Mouse (Mus musculus) lung, postnatal 25 days (tissue): ENCODE measurements around the gene Mas1.
A peak's percentile ranks its signal among the peaks of the same experiment; 100 is the strongest.
"Not testable (repeated sequence)": the region's sequence is repeated elsewhere in the genome, so short reads cannot be mapped to it uniquely, and the experiment has no call there.

Source experiments
- DNase-seq: peaks from one replicate; pipeline ENCODE4 v3.0.0; 2022; ENCODE audit warnings: low spot score

Mas1 gene

GRCm38 (mm10) chr17:12868043-12868442 is at the start of gene Mas1:
Mas1 (minus strand) TSS chr17:12868143.
- DNase-seq: no peak

- peak; percentile 26 for DNase-seq
Observed at GRCm38 (mm10) chr17:12916588-12917380, 48.8 kb upstream of the Mas1 start.

- DNase-seq: peak; percentile 100
Observed at GRCm38 (mm10) chr17:12915881-12916583, 48.1 kb upstream of the Mas1 start, which contains the start of gene Mrpl18. Mrpl18 (minus strand) TSS chr17:12916345.

- DNase-seq: no peak
Observed at GRCm38 (mm10) chr17:12915488-12915880, 47.5 kb upstream of the Mas1 start, which contains the start of gene Tcp1. Tcp1 (plus strand) TSS chr17:12915701.

- no peak for DNase-seq
Observed at GRCm38 (mm10) chr17:12910391-12910790, 42.4 kb upstream of the Mas1 start.

- DNase-seq: no peak
Observed at GRCm38 (mm10) chr17:12909361-12910280, 41.7 kb upstream of the Mas1 start, which contains the start of gene Pnldc1. Pnldc1 (minus strand) TSS chr17:12910230.

GRCm38 (mm10) chr17:12906436-12906835 is 38.5 kb upstream of the Mas1 start:
- DNase-seq: no peak

- DNase-seq: no peak
Observed at GRCm38 (mm10) chr17:12905810-12906209, 37.9 kb upstream of the Mas1 start.

- DNase-seq: no peak
Observed at GRCm38 (mm10) chr17:12904349-12904748, 36.4 kb upstream of the Mas1 start.

GRCm38 (mm10) chr17:12903372-12904333 is 35.7 kb upstream of the Mas1 start:
- peak; percentile 54 for DNase-seq

GRCm38 (mm10) chr17:12902291-12902690 is 34.3 kb upstream of the Mas1 start:
- DNase-seq: no peak

GRCm38 (mm10) chr17:12898607-12899006 is 30.7 kb upstream of the Mas1 start:
- DNase-seq: not testable (repeated sequence)

- no peak for DNase-seq
Observed at GRCm38 (mm10) chr17:12897674-12898073, 29.7 kb upstream of the Mas1 start.

GRCm38 (mm10) chr17:12892033-12892432 is 24.1 kb upstream of the Mas1 start:
- DNase-seq: no peak

- DNase-seq: no peak
Observed at GRCm38 (mm10) chr17:12891054-12891453, 23.1 kb upstream of the Mas1 start.

GRCm38 (mm10) chr17:12887021-12887775 is 19.3 kb upstream of the Mas1 start:
- DNase-seq: no peak

GRCm38 (mm10) chr17:12886620-12887019 is 18.7 kb upstream of the Mas1 start:
- DNase-seq: no peak

- DNase-seq: no peak
Observed at GRCm38 (mm10) chr17:12881216-12881615, 13.3 kb upstream of the Mas1 start.

GRCm38 (mm10) chr17:12880178-12880577 is 12.2 kb upstream of the Mas1 start:
- DNase-seq: peak; percentile 86

GRCm38 (mm10) chr17:12875734-12876133 is 7.8 kb upstream of the Mas1 start, which contains the start of gene Mrgprh:
Mrgprh (plus strand) TSS chr17:12876034.
- no peak for DNase-seq
